Mouse (Mus musculus): Measurements from ENCODE around the gene Cdh1.

- TF ChIP-seq POLR2A (IDR thresholded peaks at IDR 0.05; ENCODE audit: insufficient read depth, low read length) (no peak), CTCF (IDR thresholded peaks at IDR 0.05; ENCODE audit: low read depth, low read length) (no peak), EP300 (IDR thresholded peaks at IDR 0.05; ENCODE audit: insufficient read depth, low read depth, low read length) (no peak)
These were observed 32.8 kb upstream of the Cdh1 start for GRCm38 (mm10) chr8:106570386-106570785.

All from ES-Bruce4 (cell line).